17 mouse cellular contexts compared by ENCODE assay signal in the genomic region with DNA sequence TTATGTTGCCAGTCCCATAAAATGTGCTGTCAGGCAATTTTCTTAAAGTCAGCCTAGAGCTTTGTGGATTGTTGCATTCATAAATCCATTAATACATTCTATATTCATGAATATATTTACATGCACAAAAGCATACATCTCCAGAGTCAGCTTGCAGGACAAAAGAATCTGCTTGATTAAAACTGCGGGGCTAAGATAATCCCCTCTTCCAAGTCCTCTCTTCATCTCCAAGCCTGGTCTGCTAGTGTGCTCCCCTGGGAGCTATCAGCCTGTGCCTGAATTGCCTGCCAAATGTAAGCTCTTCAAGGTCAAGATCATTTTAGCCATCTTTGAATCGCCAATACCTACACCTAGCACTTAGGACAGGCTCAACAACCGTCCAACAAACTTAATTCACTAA.
"Had no signal": no experiment of that assay in that cellular context is flagged by ENCODE, and none has a peak within 500 bp of the region (broad histone marks: within the 10 kb centered on the region; RNA-seq: fewer than 3 reads in every experiment).

No protein-coding gene starts in this region.

- H3K36me3 ChIP-seq: liver, embryonic 13.5 days; liver, embryonic 15.5 days; neural tube, embryonic 13.5 days; neural tube, embryonic 15.5 days; stomach, embryonic 15.5 days had no signal

- H3K4me2 ChIP-seq: liver, embryonic 11.5 days; liver, embryonic 13.5 days; liver, embryonic 15.5 days; lung, embryonic 14.5 days; neural tube, embryonic 13.5 days; neural tube, embryonic 15.5 days; stomach, embryonic 15.5 days had no signal

- H3K4me1 ChIP-seq: liver, embryonic 13.5 days; liver, embryonic 15.5 days; neural tube, embryonic 13.5 days; neural tube, embryonic 15.5 days; stomach, embryonic 15.5 days had no signal

- DNase-seq: liver; liver, embryonic 13.5 days; liver, postnatal 0 days; lung, embryonic 14.5 days; lung, postnatal 10 days; lung, postnatal 4 days; right cerebral cortex, postnatal 14 days; thymus, adult 2 months; thymus, postnatal 14 days; thymus, postnatal 36 days had no signal

- H3K9ac ChIP-seq: liver, embryonic 13.5 days; liver, embryonic 15.5 days; liver, postnatal 0 days; lung, embryonic 14.5 days; neural tube, embryonic 13.5 days; neural tube, embryonic 15.5 days; stomach, embryonic 15.5 days had no signal

- ATAC-seq: liver, postnatal 0 days had no signal

- H3K9me3 ChIP-seq: liver, embryonic 13.5 days; liver, embryonic 15.5 days; stomach, embryonic 15.5 days had no signal

- H3K27ac ChIP-seq: liver, embryonic 13.5 days; liver, embryonic 15.5 days; neural tube, embryonic 13.5 days; neural tube, embryonic 15.5 days; stomach, embryonic 15.5 days; stomach, postnatal 0 days had no signal

- H3K27me3 ChIP-seq: liver, embryonic 13.5 days; liver, embryonic 15.5 days; neural tube, embryonic 13.5 days; neural tube, embryonic 15.5 days; stomach, embryonic 15.5 days had no signal

- H3K4me3 ChIP-seq: liver, embryonic 13.5 days; liver, embryonic 15.5 days; myocyte; neural tube, embryonic 13.5 days; neural tube, embryonic 15.5 days; stomach, embryonic 15.5 days had no signal
